Mouse (Mus musculus) hindbrain, embryonic 15.5 days (tissue): ENCODE data around the gene Tmem262. TPM values are rescaled to one million over a fixed set of nuclear protein-coding genes. Genes with fewer than 3 reads are reported as not detected.
A peak's percentile ranks its signal among the peaks of the same experiment; 100 is the strongest.

Experiments
- ATAC-seq: fragments of 200-750 bp; cut with Nextera tagmentation; 2 replicates; pipeline ENCODE4 v1.8.0; 2017; ENCODE audit warnings: low read depth, moderate number of reproducible peaks, moderate TSS enrichment; ENCODE audit not compliant: low FRiP score
- H3K27ac ChIP-seq: fragments of 300-500 bp; sonication (generic); replicated peaks from 2 replicates; pipeline ENCODE4 v1.5.1; 2015; ENCODE audit warnings: mild to moderate bottlenecking, inconsistent platforms
- H3K27me3 ChIP-seq: fragments of 300-500 bp; sonication (generic); 2 replicates; pipeline ENCODE4 v1.6.1; 2015; ENCODE audit warnings: control low read depth, inconsistent platforms
- H3K36me3 ChIP-seq: fragments of 300-500 bp; sonication (generic); 2 replicates; pipeline ENCODE4 v1.6.1; 2015; ENCODE audit warnings: control low read depth, inconsistent platforms
- H3K4me1 ChIP-seq: fragments of 300-500 bp; sonication (generic); replicated peaks from 2 replicates; pipeline ENCODE4 v1.6.1; 2015; ENCODE audit warnings: control low read depth, inconsistent platforms
- H3K4me2 ChIP-seq: fragments of 300-500 bp; sonication (generic); 2 replicates; pipeline ENCODE4 v1.6.1; 2015; ENCODE audit warnings: moderate library complexity, mild to moderate bottlenecking, inconsistent platforms
- H3K4me3 ChIP-seq: fragments of 300-500 bp; sonication (generic); 2 replicates; pipeline ENCODE4 v1.5.1; 2015; ENCODE audit warnings: mild to moderate bottlenecking, inconsistent platforms
- H3K9ac ChIP-seq: fragments of 300-500 bp; sonication (generic); 2 replicates; pipeline ENCODE4 v1.6.1; 2015; ENCODE audit warnings: inconsistent platforms
- H3K9me3 ChIP-seq: fragments of 300-500 bp; sonication (generic); 2 replicates; pipeline ENCODE4 v1.6.1; 2016; ENCODE audit warnings: control low read depth, inconsistent platforms
- WGBS: fragments of 180-500 bp; shearing (Covaris S2); methylation state at CpG from one replicate; pipeline ENCODE4 v1.1.7; 2015; 5-methylcytosine and 5-hydroxymethylcytosine counted together
- polyA plus RNA-seq: library from polyadenylated mRNA; unstranded; fragments of >200 nt; fragmentation: Nextera tagmentation; extraction: Ambion mirVana; gene quantifications from 2 replicates; pipeline ENCODE4 v1.2.1, GENCODE M21; 2015

The Tmem262 gene
- polyA plus RNA-seq, 1 experiment from 2014 or later: not detected

DNA sequence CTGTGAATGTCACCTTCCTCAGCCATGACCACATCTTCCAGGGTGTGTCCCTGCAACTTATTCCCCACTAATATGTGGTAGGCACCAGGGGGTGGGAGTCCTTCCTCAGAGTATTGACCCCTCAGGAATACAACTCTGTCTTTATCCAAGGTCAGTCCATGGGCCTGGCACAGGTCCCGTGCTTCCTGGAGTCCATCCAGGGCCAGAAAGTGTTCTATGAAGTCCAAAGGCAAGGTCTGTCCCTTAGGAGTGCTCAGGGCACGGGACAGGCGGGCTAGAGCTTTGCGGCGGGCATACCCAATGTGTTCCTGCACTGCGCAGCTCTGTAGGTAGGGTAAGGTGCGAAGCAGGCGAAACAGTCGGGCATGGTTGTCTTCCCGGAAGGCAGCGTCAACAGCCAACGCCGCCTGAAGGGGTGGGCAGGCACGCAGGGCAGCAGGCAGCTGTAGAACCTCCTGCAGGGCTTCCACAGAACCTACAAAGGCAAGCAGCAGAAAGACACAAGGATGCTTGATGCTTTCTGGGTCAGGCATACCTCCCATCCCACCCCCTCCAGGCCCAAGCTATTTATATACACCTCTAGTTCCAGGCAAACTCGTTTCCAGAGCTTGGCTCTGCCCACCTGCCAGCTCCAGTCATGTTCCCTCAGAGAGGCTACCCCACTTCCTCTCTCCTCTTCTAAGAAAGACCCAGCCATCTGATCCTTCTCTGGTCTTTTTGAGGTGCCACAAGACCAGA lies 36.4 kb downstream of the Tmem262 start:
- peak overlapping the region; percentile 87; the same call in 1 of the 2 replicates for H3K4me3 ChIP-seq
- H3K4me1 ChIP-seq: peaks cover 26% of the 10 kb centered on the region
- no peaks in the 10 kb centered on the region for H3K9me3 ChIP-seq
- peaks cover 25% of the 10 kb centered on the region for H3K36me3 ChIP-seq
- ATAC-seq: no peak
- peak overlapping the region; percentile 83 for H3K4me2 ChIP-seq
- 92% methylated on average over 15 of the region's 15 CpGs for WGBS
- 0 out of 2 replicates have a peak overlapping the region, but pooled peaks have one; percentile 74 for H3K9ac ChIP-seq
- H3K27ac ChIP-seq: no peak overlapping the region
- H3K27me3 ChIP-seq: no peaks in the 10 kb centered on the region

DNA sequence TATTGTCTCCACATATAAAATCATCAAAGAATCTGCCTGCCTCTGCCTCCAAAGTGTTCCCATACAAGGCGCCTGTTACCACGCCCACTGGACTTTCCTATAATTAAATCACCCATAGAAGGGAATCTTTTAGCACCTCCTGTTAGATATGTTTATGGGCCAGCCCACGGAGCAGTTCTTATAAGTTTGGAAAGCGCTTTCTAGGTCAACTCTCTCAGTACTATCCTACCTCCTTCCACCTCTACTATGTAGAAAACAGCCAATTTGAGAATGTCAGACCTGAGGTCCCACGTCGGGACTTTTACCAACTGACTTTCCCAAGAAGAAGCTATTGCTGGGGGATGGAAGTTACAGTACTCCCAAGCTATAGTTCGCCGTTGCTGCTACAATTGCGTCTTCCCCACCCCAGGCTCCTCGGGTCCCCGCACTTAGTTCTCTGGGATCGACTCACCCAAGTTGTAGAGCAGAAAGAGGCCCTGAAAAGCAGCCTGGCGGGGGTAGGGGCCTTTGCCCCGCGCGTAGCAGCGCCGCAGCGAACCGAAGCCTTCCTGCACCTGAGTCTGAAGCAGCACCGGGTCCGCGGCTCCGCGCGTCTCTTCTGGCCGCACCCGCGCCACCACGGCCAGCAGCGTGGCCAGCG lies 37.6 kb downstream of the Tmem262 start:
- Histone ChIP-seq H3K27me3 (no peaks in the 10 kb centered on the region), H3K4me1 (peaks cover 26% of the 10 kb centered on the region), H3K36me3 (peaks cover 25% of the 10 kb centered on the region), H3K4me2 (peak overlapping the region; percentile 83), H3K9me3 (no peaks in the 10 kb centered on the region), H3K9ac (peak overlapping the region; percentile 74), H3K4me3 (peak overlapping the region; percentile 87), H3K27ac (peak overlapping the region; percentile 92)
- WGBS: 7% methylated on average over 32 of the region's 32 CpGs
- no peak; the same call in 1 of the 2 replicates for ATAC-seq

DNA sequence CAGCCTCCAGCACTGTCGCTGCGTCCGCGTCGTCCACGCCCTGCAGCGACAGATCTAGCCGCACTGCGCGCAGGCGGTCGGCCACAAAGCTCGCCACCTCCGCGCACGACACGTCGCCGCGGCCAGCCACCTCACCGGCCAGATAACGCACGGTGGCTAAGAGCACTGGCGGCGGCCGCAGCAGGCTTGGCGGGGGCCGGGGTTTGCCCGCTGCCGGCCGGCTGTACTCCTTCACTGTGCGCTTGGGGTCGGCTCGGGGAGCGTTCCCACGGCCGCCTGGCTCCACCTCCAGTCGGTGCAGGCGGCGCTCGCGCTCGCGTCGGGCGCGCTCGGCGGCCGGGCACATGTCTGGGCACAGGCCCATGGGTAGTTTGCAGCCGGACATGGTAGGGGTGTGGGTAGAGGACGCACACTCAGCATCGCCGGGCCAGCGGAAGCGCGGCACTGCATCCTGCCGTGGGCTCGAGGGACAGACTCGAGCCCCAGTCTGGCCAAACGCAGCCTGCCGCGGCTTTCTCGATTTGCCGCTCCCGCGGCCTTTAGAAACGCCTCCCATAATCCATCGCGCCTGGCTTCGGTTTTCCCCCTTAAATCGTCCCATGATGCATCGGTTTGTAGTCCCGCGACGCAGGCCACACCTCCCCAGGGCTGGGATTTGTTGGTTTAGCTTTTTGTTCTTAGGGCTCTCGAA lies 38.3 kb downstream of the Tmem262 start, which contains the start of gene Sac3d1:
Gene Sac3d1, minus strand, starts transcription at position 665 of the 691 bp plus-strand sequence.
- under 1% methylated on average over 77 of the region's 77 CpGs for WGBS
- ATAC-seq: peak; percentile 93
- H3K4me3 ChIP-seq: peak within 1 kb of the TSS; percentile 87
- peaks cover 26% of the 10 kb centered on the region for H3K4me1 ChIP-seq
- H3K9ac ChIP-seq: peak within 1 kb of the TSS; percentile 74
- H3K36me3 ChIP-seq: peaks cover 25% of the 10 kb centered on the region
- no peaks in the 10 kb centered on the region for H3K27me3 ChIP-seq
- peak within 1 kb of the TSS; percentile 83 for H3K4me2 ChIP-seq
- H3K27ac ChIP-seq: peak within 1 kb of the TSS; percentile 92
- H3K9me3 ChIP-seq: no peaks in the 10 kb centered on the region

DNA sequence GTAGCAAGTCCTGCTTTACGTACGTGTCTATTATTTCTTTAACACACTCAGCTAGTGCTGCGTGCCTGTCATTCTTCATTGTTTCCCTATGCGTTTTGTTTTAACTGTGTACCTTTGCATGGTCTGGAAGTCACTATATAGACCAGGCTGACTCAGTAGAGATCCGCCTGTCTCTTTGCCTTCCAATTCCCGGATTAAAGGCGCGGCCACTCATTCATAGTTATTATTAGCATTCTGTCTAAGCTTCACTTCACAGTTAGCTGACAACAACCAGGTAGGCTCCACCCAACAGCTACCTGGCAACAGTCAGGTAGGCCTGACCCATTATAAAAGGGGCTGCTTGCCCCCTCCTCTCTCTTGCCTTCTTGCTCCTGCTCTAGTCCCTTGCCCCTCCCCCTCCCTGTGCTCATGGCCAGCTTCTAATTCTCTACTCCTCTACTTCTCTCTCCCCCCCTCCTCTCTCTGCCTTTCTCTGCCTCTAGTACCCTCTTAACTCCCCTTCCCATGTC lies 38.9 kb downstream of the Tmem262 start:
- peak overlapping the region; percentile 83 for H3K4me2 ChIP-seq
- H3K36me3 ChIP-seq: peaks cover 22% of the 10 kb centered on the region
- H3K4me3 ChIP-seq: peak overlapping the region; percentile 87
- H3K9me3 ChIP-seq: no peaks in the 10 kb centered on the region
- ATAC-seq: peak; percentile 60
- no peaks in the 10 kb centered on the region for H3K27me3 ChIP-seq
- H3K9ac ChIP-seq: peak overlapping the region; percentile 74
- H3K27ac ChIP-seq: peak overlapping the region; percentile 92
- H3K4me1 ChIP-seq: peaks cover 28% of the 10 kb centered on the region
- 1% methylated on average over 8 of the region's 8 CpGs for WGBS

DNA sequence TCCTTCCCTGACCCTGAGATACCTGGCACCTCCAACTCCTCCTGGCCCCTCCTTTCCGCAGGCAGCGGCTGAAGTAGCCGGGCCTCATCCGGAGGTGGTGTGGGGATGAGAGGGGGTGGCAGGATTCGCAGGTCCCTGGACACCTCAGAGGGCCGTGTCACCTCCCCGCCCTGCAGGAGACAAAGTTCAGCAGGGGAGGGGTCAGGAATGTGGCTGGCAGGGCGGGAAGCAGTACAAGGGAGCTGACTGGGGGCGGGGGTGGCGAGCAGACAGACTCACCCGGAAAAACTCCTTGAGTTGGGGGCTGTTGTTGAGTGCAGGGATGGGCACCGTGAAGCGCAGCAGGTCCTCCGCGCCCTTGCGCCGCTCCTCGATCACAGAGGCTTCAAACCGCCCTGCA lies 41.9 kb downstream of the Tmem262 start:
- H3K27ac ChIP-seq: no peak overlapping the region
- H3K9me3 ChIP-seq: no peaks in the 10 kb centered on the region
- H3K4me2 ChIP-seq: no peak overlapping the region
- no peaks in the 10 kb centered on the region for H3K27me3 ChIP-seq
- 22% methylated on average over 17 of the region's 19 CpGs for WGBS
- H3K4me1 ChIP-seq: peaks cover 25% of the 10 kb centered on the region
- H3K36me3 ChIP-seq: no peaks in the 10 kb centered on the region
- ATAC-seq: no peak
- H3K9ac ChIP-seq: no peak overlapping the region
- H3K4me3 ChIP-seq: no peak overlapping the region

GRCm38 (mm10) chr19:6123330-6123729 lies 43.5 kb downstream of the Tmem262 start:
- H3K9me3 ChIP-seq: no peaks in the 10 kb centered on the region
- H3K36me3 ChIP-seq: no peaks in the 10 kb centered on the region
- no peak for ATAC-seq
- H3K27ac ChIP-seq: no peak overlapping the region
- H3K4me3 ChIP-seq: no peak overlapping the region
- H3K4me2 ChIP-seq: no peak overlapping the region
- H3K27me3 ChIP-seq: no peaks in the 10 kb centered on the region
- peaks cover 19% of the 10 kb centered on the region for H3K4me1 ChIP-seq
- no peak overlapping the region for H3K9ac ChIP-seq
- WGBS: 58% methylated on average over 8 of the region's 8 CpGs

DNA sequence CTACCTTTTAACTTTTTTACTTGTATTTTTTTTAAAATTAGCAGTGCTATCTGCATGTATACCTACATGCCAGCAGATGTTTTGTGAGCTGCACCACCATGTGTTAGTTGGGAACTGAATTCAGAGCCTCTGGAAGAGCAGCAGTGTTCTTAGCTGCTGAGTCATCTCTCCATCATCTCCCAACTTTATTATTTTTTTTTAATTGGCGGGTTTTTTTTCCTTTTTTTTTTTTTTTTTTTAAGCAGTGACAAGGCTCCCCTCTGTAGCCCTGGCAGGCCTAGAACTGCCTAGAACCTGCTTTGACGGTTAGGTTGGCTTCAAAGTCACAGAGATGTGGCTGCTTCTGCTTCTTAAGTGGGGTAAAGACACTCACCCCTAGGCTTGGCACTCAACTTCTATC lies 45.1 kb downstream of the Tmem262 start:
- WGBS: 75% methylated on average over 2 of the region's 2 CpGs
- Histone ChIP-seq H3K36me3 (no peaks in the 10 kb centered on the region), H3K4me3 (no peak overlapping the region), H3K4me2 (no peak overlapping the region), H3K9ac (no peak overlapping the region), H3K27me3 (no peaks in the 10 kb centered on the region), H3K9me3 (no peaks in the 10 kb centered on the region), H3K27ac (no peak overlapping the region), H3K4me1 (peaks cover 12% of the 10 kb centered on the region)
- no peak for ATAC-seq

DNA sequence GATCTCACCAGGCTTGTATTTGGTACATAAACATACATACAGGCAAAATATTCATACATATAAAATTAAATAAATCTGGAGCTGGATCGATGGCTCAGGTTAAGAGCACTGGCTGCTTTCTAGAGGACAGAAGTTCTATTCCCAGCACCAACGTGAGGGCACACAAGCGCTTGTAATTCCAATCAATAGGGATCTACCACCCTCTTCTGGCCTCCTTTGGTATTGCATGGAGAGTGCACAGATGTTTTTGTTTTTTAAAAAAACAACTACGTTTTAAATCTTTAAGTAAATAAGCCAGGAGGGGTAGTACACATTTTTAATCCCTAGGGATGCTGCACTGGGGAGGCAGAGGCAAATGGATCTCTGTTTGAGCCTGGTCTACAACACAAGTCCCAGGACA lies 46.5 kb downstream of the Tmem262 start:
- H3K27me3 ChIP-seq: no peaks in the 10 kb centered on the region
- no peak overlapping the region for H3K9ac ChIP-seq
- H3K4me1 ChIP-seq: peaks cover 12% of the 10 kb centered on the region
- H3K27ac ChIP-seq: no peak overlapping the region
- H3K36me3 ChIP-seq: no peaks in the 10 kb centered on the region
- 19% methylated on average over 4 of the region's 4 CpGs for WGBS
- no peak for ATAC-seq
- no peak overlapping the region for H3K4me3 ChIP-seq
- H3K4me2 ChIP-seq: no peak overlapping the region
- no peaks in the 10 kb centered on the region for H3K9me3 ChIP-seq

DNA sequence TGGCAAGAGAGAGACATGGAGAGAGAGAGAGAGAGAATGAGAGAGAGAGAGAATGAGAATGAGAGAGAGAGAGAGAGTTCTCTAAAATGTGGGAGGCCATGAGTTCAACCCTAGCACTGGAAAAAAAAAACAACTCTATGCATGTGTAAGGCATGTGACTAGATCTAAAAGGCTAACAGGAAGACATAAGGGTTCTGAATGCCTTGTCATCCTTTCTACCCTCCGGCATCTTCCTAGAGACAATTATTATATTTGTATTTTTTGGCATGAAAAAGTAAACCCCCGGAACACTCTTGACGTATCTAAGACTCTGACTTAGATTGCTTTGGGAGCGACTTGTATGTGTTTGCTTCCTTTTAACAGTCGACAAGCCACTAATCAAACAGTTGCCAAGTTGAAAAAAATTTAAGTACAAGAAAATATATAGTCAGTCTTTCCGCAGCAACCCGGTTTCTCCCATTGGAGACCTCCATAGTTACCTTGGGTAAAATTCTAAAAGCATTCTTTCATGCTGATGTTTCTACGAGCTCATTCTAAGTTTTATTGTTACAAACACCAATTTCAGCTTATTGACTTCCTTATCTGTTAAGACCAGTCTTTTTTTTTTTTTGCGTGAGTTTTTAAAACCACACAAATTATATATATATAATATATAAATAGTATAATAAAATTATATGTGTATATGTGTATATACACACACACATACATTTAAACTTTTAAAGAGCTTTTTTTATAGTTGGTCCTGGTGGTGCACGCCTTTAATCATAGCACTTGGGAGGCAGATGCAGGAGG lies 47.2 kb downstream of the Tmem262 start:
- WGBS: 77% methylated on average over 10 of the region's 10 CpGs
- Histone ChIP-seq H3K9me3 (no peaks in the 10 kb centered on the region), H3K27me3 (no peaks in the 10 kb centered on the region), H3K4me3 (peak overlapping the region; percentile 56), H3K4me1 (peaks cover 12% of the 10 kb centered on the region), H3K9ac (no peak overlapping the region), H3K36me3 (no peaks in the 10 kb centered on the region), H3K27ac (peak overlapping the region; percentile 89), H3K4me2 (peak overlapping the region; percentile 55)
- ATAC-seq: no peak

- H3K27me3 ChIP-seq: no peaks in the 10 kb centered on the region
- peak within 1 kb of the TSS; percentile 65 for H3K9ac ChIP-seq
- no peaks in the 10 kb centered on the region for H3K36me3 ChIP-seq
- peak within 1 kb of the TSS; percentile 89 for H3K27ac ChIP-seq
- H3K4me2 ChIP-seq: peak within 1 kb of the TSS; percentile 55
- WGBS: under 1% methylated on average over 32 of the region's 32 CpGs
- peaks cover 12% of the 10 kb centered on the region for H3K4me1 ChIP-seq
- peak within 1 kb of the TSS; percentile 56 for H3K4me3 ChIP-seq
- ATAC-seq: peak; percentile 95
- H3K9me3 ChIP-seq: no peaks in the 10 kb centered on the region
These were observed 48.0 kb downstream of the Tmem262 start, which contains the start of gene Snx15 for GRCm38 (mm10) chr19:6127760-6128341. Gene Snx15 (minus strand): TSS chr19:6128304.
